Mouse (Mus musculus) inflammation-experienced regulatory T-cells, adult 6 months (primary cell): Measurements from ENCODE around the gene Kmt2d. TPM values are rescaled to one million over a fixed set of nuclear protein-coding genes. Genes with fewer than 3 reads are reported as not detected.

Experiments
- ATAC-seq: one replicate; pipeline ENCODE4 v1.8.0; 2017
- polyA plus RNA-seq, 3 experiments: library from polyadenylated mRNA; unstranded; fragments of 100-300 nt; shearing (Covaris generic); gene quantifications; one replicate each; pipeline ENCODE4 v1.2.1; 2017

The Kmt2d gene
- polyA plus RNA-seq, 3 experiments from 2014 or later = 18.7 to 36.4 (median 30.7) TPM

DNA sequence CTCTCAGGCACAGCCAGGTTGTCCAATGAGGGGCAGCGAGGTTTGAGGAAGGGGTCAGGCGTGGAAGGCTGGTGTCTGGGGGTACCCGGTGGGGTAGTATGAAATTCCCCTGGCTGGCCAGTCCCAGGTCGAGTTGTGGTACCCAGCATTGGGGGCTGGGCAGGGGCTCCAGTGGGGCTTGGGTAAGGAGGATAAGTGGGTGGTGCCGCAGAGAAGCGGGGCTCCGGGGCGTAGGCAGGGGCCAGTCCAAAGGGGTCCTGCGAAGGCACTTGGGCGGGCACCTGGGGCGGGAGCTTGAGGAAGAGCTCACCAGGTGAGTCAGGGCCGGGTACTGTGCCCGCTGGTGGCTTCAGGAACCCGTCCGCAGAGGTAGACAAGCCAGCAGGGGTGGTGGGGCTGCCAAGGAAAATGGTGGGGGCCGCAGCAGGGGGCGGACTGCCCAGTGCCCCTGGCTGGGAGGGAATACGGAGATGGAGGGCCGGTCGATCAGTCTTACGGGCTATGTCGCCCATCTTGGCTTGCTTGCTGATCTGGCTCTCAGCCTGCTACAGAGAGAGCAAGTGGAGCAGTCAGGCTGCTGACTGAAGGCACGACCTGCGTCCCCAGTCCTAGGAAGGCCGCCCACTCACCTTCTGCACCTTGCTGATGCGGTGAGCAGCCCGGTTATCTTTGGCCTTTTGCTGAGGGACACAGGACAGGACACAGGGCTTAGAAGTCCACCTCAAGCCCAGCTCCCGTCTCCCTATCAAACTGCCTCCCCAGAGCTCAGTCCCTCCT is 17.7 kb downstream of the Kmt2d start:
- no peak for ATAC-seq

DNA sequence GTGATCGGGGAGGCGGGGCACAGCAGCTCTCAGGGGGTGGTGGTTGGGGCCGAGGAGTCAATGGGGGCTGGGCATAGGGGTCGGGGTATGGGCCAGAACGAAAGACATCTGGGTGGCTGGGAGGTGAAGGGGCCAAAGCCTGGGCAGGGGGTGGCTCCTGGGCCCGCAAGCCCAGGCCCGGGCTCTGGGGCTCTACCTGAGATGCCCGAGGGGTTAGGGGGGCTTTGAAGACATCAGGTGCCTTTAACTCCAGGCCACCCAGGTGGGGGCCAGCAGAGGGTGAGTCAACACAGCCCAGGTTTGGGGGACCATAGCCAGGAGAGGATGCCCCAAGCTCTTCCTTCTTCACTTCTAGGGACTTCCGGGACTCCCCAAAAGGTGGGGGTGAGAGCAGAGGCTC is 18.3 kb downstream of the Kmt2d start:
- ATAC-seq = no peak

DNA sequence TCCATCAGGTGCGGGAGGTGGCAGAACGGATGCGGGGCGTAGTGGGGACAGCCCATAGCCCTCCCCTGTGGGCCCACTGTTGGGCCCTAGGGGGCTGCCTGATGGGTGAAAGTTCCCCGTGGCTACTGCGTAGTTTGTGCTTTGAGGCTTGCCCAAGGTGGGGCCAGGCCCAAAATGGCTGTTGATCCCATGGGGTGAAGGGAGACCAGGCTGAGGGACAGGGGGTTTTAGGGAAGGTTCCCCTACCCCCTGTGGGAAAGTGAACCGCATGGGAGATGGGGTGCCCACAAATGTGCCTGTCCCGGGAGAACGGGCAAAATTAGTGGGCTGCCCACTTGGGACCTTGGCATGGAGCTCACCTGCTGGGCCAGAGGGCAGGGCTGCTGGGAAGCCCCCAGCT is 18.9 kb downstream of the Kmt2d start:
- no peak for ATAC-seq

DNA sequence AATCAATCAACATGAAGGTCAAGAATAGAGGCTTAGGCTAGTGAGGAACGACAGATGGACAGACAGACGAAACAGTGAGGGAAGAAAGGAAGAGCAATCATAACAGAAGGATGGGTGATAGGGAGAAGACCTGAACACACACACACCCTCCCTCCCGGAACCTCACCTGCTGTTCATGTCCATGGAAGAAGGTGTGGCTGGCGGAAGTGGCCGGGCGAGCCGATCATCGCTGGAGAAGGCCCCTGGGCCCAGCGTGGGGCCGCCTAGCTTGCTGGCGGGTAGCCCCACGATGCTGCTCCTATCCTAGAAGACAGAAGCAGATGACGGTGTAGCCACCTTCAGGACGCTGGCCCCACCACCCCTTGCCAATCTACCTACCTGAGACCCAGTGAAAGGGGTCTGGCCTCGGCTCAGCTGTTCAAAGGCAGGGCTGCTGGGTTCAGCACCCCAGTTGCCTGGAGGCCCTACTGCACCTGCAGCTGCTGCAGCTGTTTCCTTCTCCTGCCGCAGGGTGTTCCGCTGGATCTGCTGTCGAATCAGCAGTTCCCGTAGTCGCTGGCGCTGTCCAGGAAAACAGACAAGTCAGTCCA is 19.7 kb downstream of the Kmt2d start:
- ATAC-seq = no peak

DNA sequence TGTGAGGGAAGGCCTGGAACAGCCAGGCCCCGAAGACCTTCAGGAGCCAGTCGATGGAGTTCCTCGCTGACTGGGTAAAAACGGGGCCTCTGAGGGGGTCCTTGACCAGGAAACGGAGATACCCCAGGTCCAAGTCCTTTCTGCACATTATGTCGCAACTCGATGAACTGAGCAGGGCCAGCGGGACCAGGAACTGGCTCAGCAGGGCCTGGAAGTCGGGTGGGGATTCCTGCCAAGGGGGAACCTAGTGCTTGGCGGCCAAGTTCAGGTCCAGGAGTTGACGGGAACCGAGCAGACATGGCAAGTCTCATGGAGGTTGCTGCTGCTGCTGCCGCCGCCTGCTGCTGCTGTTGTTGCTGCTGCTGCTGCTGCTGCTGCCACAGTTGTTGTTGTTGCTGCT is 20.3 kb downstream of the Kmt2d start:
- no peak for ATAC-seq

DNA sequence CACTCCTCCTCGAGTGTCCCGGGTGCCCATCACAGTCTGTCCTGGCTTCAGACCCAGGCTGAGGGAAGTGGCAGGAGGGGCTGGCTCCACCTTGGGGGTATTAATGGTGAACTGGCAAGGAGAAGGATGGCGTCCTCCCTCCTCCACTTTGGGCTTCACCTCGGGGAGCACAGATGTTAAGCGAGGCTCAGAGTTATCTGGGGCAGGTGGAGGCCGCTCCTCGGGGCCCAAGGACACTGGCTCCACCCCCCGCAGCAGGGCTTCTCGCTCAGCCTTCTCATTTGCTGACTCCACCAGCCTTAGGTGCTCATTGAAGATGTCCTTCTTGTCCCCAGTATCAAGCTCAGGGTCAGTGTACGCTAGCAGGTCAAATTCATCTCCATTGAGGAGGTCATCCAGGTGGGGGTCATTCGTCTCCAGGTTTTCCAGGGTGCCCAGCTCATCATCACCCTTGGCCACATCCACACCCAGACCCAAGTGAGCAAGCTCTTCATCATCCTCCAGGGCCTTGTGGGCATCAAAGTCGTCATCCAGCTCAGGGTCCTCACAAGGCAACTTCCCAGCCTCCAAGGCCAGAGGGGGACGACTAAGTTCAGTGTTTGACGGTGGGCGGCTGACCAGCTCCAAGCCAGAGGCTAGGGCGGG is 20.9 kb downstream of the Kmt2d start:
- no peak for ATAC-seq

DNA sequence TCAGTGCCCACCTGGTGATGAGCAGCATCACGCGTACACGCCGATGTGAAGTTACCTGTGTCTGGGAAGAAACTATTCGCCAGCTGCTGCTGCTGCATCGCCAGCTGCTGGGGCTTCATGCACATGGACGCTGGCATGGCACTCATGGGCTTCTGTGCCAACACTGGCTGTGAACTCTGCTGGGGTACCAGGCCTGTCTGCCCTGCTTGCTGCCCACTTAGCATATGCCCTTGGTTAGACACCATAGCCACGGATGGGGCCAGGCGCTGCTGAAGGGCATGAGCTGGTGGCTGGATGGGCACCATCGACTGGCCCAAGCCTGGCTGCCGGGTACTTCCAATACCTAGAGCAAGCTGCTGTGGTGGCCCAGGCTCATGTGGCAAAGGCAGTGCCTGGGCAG is 21.8 kb downstream of the Kmt2d start:
- ATAC-seq = no peak

DNA sequence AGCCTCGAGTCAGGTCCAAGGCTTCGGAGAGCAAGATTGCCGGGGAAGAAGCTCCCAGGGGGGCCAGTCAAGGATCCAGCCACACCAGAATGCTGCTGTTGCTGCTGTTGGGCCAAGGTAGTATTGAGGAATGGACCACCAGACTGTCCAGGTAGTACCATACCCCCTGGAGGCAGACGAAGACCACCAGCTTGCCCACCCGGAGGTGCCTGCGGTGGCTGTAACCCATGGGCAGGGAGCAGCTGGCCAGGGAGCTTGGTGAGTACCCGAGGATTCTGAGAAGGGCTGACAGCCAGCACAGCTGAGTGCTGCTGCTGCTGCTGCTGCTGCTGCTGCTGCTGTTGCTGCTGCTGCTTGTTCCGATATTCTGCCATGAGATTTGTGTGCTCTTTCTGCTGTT is 24.9 kb downstream of the Kmt2d start:
- no peak for ATAC-seq

DNA sequence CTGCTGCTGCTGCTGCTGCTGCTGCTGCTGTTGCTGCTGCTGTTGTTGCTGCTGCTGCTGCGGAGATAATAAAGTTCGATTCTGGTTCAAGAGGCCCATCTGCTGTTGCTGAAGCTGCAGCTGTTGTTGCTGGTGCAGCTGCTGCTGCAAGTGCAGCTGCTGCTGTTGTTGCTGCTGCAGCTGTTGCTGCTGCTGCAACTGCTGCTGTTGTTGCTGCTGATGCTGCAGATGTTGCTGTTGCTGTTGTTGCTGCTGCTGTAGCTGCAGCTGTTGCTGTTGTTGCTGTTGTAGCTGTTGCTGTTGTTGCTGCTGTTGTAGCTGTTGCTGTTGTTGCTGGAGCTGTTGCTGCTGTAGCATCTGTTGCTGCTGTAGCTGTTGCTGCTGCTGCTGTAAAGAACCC is 25.9 kb downstream of the Kmt2d start:
- ATAC-seq = no peak

DNA sequence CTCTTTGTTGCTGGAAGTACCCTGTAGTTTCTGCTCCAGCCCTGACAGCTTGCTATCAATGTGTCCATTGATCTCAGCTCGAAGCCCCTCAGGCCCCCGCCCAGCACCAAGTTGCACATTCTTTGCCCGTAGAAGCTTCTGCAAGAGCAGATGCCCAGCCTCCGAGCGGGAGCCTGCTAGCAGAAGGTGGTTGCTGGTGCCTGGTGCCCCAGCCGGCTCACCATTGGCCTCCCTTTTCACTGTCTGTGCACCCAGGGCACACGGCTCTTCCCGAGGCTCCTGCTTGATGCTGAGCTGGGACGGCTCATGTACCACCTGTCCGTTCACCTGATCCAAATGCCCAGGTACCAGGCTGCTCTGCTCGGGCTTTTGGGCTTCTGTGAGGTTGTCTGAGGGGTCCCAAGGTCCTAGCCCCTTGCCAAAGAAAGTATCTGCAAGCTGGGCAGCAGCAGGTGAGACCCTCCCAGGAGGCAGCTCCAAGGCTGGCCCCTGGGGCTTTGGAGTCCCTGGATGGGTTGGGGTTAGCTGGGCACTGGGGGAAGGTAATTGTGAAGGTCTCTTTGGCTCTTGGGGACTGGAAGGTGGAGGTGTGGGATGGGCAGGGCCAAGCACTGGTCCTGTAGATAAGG is 27.3 kb downstream of the Kmt2d start:
- no peak for ATAC-seq

DNA sequence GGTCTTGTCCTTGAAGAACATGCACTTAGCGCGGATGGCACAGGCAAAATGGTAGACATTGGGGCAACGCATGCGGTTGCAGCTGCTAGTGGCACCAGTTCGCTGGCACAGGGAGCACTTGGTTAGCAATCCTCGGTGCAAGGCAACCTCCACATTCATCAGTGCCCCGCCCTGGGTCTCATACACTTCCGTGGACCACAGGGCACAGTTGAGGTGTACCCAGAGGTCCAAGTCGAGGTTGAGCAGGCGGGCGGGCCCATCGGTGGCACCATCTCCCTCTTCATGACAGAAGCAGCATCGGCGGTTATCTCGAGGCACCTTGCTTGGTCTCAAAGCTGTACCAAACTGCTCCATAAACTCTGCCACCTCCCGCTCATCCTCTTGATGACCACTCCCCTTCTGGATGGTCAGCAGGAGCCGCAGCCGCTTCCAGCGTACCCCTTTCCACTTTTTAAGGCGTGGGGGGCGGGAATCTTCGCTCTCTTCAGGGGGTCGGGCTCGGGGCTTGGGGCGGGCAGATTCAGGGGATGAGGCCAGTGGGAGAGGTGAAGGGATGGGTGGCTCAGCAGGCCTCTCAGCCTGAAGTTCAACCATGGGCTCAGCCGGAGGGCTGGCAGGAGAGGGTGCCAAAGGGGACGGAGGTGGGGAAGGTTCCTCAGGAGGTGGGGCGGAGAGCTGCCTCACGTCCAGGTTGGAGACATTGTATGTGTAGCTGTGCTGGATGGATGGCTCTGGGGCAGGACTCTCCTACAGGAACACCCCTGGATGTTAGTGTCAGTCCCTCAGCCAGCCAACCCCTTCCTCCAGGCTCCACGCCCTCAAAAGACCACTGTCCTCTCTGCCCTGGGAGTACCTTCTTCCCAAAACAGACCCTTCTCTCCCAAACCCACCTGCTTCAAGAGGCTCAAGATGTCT is 31.1 kb downstream of the Kmt2d start:
- no peak for ATAC-seq

DNA sequence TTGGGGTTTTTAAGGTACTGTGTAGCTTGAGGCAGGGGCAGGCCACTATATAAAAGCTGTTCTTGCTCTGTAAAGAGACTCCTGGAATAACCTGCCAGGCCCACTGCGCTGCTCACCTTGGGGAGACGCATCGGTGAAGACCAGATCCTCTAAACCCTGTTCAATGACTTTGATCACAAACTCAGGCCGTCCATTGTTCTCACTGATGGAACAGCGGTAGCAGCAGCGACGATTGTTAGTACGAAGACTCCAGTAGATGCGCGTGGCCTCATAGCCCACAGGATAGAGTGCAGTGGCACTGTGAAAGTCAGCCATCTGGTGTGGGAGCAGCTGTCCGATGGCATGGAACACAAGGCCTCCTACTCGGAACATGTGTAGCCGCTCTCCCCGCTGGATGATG is 31.8 kb downstream of the Kmt2d start:
- ATAC-seq = no peak

DNA sequence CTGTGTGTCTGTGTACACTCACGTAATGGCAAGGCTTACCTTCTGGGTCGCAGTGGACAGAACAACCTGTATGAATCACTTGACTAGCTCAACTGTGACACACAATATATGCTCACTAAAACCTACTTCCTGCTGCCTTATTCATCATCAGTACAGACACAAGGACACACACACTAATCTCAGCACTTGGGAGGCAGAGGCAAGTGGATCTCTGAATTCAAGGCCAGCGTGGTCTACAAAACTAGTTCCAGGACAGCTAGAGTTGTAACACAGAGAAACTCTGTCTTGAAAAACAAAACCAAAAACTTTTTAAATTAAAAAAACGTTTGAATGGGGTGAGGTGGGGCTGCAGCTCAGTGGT is 33.3 kb downstream of the Kmt2d start:
- no peak for ATAC-seq

DNA sequence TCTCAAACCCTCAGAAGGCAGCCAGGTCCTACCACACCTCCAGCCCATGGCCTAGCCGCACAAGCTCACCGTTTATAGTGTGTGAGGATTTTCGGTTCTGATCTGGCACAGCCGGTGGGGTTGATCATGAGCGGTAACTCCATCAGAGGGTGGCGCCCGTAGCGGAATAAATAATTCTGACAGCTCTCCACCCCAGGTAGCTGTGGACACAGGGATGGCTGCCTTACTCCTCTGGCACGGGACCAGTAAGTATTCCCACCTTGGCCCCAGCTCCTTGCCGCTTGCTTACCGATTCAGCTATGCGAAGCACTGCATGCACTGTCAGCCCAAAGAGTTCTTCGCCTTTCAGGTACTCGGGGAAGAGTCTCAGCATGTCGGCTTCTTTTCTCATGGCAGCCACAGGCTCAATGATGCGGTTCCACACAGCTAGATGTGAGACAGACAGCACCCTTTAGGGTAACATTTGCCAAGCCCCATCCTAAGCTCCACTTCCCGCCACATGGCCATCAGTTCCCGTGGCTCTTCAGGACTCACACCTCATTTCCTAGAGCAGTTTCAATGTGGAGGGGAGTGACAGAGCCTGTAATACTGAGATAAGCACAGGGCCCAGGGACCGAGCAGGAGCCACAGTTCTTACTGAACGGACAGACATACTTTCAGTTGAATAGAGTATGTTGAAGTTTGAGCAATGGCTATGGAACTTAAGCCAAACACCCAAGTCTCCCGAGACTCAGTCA is 33.8 kb downstream of the Kmt2d start:
- no peak for ATAC-seq

DNA sequence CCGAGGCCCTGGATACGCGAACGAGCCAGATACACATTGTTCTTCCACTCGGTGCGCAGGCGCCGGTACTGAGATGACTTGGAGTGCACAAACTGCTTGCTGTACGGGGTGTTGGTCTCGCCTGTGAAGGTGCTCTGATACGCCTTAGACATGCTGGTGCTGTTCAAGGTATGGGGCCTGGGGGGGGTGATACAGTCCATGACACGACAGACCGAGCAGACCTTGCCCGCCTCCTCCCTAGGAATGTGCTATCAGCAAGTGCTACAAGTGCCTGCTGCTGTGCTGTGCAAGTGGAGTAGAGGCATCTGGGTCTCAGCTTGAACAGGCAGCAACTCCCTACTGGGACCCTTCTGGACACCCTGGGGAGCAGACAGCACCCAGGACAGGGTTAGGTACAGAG is 35.7 kb downstream of the Kmt2d start:
- ATAC-seq = no peak

DNA sequence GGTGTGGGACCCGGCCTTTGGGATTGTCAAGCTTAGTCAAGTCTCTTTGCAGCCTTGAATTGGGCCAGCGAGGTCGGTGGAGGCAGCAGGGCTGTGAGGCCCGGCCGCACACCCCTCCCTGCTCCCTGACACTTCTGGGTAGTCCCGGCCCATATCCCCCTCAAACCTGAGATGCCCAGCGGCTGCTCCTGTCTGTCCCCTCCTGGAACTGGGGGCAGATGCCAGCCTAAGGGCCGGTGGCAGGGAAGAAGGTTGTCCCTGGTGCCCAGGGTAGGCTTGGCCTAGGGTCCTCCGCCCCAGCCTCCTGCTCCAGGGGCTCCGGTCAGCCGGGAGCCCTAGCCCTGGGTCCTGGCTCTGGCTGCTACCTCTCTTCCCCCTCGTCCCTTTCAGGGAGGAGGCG is 36.9 kb downstream of the Kmt2d start:
- ATAC-seq = no peak

DNA sequence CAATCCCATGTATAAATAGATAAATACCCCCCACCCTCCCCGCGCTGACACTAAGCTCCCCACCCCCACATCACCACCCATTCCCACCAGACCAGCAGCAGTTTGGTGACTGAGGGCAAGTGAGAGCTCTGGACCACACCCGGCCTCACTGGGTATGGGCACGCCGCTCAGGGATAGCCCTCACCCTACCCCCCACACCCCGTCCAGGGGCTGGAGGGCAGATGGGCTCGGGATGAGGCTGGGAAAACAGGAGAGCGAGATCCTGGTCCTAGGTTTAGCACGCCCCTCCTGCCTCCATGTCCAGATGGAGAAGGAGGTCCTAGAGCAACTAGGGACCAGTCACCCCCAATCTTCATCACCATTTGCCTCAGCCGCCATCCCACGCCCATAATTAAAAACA is 37.7 kb downstream of the Kmt2d start:
- no peak for ATAC-seq

DNA sequence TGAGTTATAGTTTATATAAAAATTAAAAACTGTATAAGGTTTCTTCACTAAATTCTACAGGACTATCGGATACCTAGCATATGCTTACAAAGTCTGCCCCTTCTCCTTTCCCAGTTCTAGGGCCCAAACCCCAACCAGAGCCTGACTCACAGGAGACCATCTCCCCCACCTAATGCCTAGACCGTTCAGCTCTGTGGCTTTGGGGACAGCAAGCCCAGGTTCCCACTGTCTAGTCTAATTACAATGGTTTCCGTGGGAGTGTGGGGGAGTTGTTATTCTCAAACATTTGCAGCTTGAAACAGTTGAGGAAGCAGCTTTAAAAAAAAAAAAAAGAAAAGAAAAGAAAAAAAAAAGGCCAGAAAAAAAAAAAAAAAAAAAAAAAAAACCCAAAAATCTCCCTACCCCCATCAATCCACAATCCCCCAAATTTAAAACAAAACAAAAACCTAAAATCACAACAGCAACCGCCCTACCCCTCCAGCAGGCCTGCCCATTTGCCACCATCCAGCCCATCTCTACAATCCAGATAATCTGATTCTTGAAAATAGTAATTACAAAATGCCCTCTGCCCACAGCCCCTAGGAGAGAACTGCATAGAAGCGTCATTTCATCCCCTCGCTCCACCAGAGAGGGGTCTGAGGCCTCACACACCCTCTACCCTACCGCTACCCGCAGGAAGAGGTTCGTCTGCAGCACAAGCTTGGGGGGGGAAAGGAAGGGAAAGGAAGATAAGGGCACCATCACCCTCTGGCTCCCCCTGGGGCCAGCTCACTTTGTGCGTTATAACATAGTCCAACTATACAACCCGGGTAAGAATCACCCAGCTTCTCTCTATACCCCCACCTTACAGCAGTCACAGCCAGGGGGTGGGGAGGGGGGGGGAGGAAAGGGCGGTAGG is 38.6 kb downstream of the Kmt2d start:
- ATAC-seq = no peak

DNA sequence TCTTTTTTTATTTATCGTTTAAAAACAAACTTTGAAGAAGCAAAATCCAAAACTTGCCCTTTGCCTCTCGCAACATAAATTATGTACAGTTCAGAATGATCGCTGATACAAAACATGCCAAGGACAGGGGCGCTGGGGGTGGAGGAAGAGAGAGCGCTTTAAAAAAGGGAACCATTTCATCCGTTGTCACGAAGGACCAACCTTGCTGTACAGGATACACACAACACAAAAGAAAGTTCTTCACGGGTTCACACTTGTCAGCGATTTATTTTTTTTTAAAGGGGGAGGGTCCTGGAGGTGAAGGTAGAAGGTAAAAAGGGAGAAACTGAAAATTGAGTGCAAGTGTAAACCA is 39.3 kb downstream of the Kmt2d start:
- ATAC-seq = peak; percentile 45

DNA sequence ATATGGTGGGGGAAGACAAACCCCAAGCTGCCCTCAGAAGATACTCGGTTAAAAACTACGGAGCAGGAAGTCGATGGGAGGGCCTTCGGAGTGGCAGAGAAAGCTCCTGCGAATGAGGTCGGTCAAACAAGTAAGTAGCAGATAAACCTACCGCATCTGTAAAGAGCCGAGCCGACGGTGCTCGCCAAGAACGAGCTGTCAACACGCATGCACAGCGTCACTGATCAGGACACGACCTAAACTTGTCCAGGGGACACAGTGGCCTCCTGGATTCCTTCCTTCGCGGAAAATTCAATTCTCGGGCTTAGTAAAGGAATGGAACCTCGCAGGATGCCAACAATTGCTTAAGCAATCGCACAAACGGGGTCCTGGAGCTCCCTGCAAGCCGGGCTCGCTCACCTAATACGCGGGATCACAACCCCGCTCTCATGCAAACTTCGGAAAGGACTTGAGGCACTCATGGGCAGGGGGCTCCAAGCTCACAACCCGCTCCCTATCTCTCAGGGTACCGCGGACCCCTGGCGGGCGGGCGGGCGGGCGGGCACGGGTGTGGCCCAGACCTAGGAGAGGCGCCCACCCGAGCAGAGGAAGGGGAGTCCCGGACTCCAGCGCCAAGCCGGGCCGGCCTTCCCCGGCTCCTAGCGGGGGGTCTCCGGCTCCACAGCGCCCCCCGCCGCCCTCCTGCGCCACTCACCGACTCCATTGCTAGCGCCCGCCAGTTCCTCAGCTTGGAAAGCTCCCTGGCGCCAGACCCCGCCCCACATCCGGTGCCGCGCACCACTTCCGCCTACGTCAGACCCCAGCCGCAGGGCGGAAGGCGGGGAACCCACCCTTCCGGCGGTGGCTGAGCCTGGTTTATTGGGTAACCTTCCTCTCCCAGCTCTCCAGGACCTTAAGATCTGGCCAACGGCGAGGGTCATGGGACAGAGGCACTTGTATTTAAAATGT is 40.0 kb downstream of the Kmt2d start, which contains the start of gene Prkag1:
Gene Prkag1, minus strand, starts transcription at position 786 of the 948 bp plus-strand sequence.
- peak; percentile 91 for ATAC-seq
